Mouse (Mus musculus) stomach, embryonic 14.5 days (tissue): Measurements from ENCODE around the gene Rundc1. TPM values are rescaled to one million over a fixed set of nuclear protein-coding genes. Genes with fewer than 3 reads are reported as not detected.

Experiments used
- ATAC-seq: fragments of 200-750 bp; cut with Nextera tagmentation; 2 replicates; pipeline ENCODE4 v1.8.0; 2017; ENCODE audit warnings: low read depth, moderate TSS enrichment; ENCODE audit not compliant: insufficient number of reproducible peaks, insufficient read depth, low FRiP score
- H3K27ac ChIP-seq: fragments of 300-500 bp; sonication (generic); 2 replicates; pipeline ENCODE4 v1.5.1; 2014; ENCODE audit warnings: mild to moderate bottlenecking, low read length, moderate library complexity, mixed read lengths
- H3K27me3 ChIP-seq: fragments of 300-500 bp; sonication (generic); 2 replicates; pipeline ENCODE4 v1.6.1; 2014; ENCODE audit warnings: low read length, control low read depth, mixed read lengths; ENCODE audit not compliant: control insufficient read depth, insufficient read depth
- H3K36me3 ChIP-seq: fragments of 300-500 bp; sonication (generic); 2 replicates; pipeline ENCODE4 v1.6.1; 2014; ENCODE audit warnings: mild to moderate bottlenecking, control low read depth, low read length, moderate library complexity, mixed read lengths; ENCODE audit not compliant: control insufficient read depth, insufficient read depth
- H3K4me1 ChIP-seq: fragments of 300-500 bp; sonication (generic); 2 replicates; pipeline ENCODE4 v1.6.1; 2014; ENCODE audit warnings: low read length, control low read depth, mixed read lengths; ENCODE audit not compliant: control insufficient read depth, insufficient read depth
- H3K4me2 ChIP-seq: fragments of 300-500 bp; sonication (generic); replicated peaks from 2 replicates; pipeline ENCODE4 v1.6.1; 2014; ENCODE audit warnings: low read depth, low read length, control low read depth
- H3K4me3 ChIP-seq: fragments of 300-500 bp; sonication (generic); 2 replicates; pipeline ENCODE4 v1.5.1; 2014; ENCODE audit warnings: low read depth, low read length, control low read depth
- H3K9ac ChIP-seq: fragments of 300-500 bp; sonication (generic); replicated peaks from 2 replicates; pipeline ENCODE4 v1.6.1; 2014; ENCODE audit warnings: low read depth, mild to moderate bottlenecking, control low read depth, low read length, moderate library complexity, mixed read lengths
- H3K9me3 ChIP-seq: fragments of 300-500 bp; sonication (generic); 2 replicates; pipeline ENCODE4 v1.6.1; 2016; ENCODE audit warnings: low read depth, low read length, control low read depth; ENCODE audit not compliant: control insufficient read depth
- WGBS: fragments of 180-500 bp; shearing (Covaris S2); extraction: QIAGEN DNeasy Blood & Tissue Kit; methylation state at CpG from one replicate; pipeline ENCODE4 v1.1.7; 2014; 5-methylcytosine and 5-hydroxymethylcytosine counted together
- polyA plus RNA-seq: library from polyadenylated mRNA; unstranded; fragments of >200 nt; fragmentation: Nextera tagmentation; extraction: Ambion mirVana; gene quantifications from 2 replicates; pipeline ENCODE4 v1.2.1, GENCODE M21; 2014

Gene Rundc1
- polyA plus RNA-seq, 1 experiment from 2014 or later = 12.0 TPM

GRCm38 (mm10) chr11:101418991-101419390 is 5.9 kb upstream of the Rundc1 start:
- no peak overlapping the region for H3K4me2 ChIP-seq
- WGBS = 48% methylated on average over 6 of the region's 6 CpGs

GRCm38 (mm10) chr11:101419610-101420009 is 5.3 kb upstream of the Rundc1 start:
- no peaks in the 10 kb centered on the region for H3K27me3 ChIP-seq
- H3K4me3 ChIP-seq = no peak overlapping the region
- H3K4me2 ChIP-seq = no peak overlapping the region
- H3K9ac ChIP-seq = no peak overlapping the region
- WGBS = 28% methylated on average over 3 of the region's 3 CpGs
- no peak for ATAC-seq
- no peaks in the 10 kb centered on the region for H3K36me3 ChIP-seq
- H3K9me3 ChIP-seq = no peaks in the 10 kb centered on the region
- no peak overlapping the region for H3K27ac ChIP-seq
- peaks cover 12% of the 10 kb centered on the region; the same call in 1 of the 2 replicates for H3K4me1 ChIP-seq

More at GRCm38 (mm10) chr11:101418991-101419390, 5.9 kb upstream of the Rundc1 start:
- peaks cover 11% of the 10 kb centered on the region; the same call in 1 of the 2 replicates for H3K4me1 ChIP-seq
- ATAC-seq = no peak
- no peak overlapping the region for H3K27ac ChIP-seq
- no peak overlapping the region for H3K4me3 ChIP-seq
- H3K36me3 ChIP-seq = peaks cover under 1% of the 10 kb centered on the region; the same call in 1 of the 2 replicates
- H3K9ac ChIP-seq = no peak overlapping the region
- H3K27me3 ChIP-seq = no peaks in the 10 kb centered on the region
- H3K9me3 ChIP-seq = no peaks in the 10 kb centered on the region

GRCm38 (mm10) chr11:101420148-101420547 is 4.7 kb upstream of the Rundc1 start:
- 87% methylated on average over 5 of the region's 5 CpGs for WGBS
- ATAC-seq = no peak

GRCm38 (mm10) chr11:101424105-101424851 is 607 bp upstream of the Rundc1 start, which contains the start of gene Gm27029:
TSS of gene Gm27029 (minus strand) at chr11:101424796.
- H3K4me2 ChIP-seq = peak within 1 kb of the TSS; percentile 88

More at GRCm38 (mm10) chr11:101420148-101420547, 4.7 kb upstream of the Rundc1 start:
- H3K4me1 ChIP-seq = peaks cover 12% of the 10 kb centered on the region; the same call in 1 of the 2 replicates
- H3K27ac ChIP-seq = no peak overlapping the region
- H3K4me3 ChIP-seq = no peak overlapping the region
- H3K27me3 ChIP-seq = no peaks in the 10 kb centered on the region
- H3K4me2 ChIP-seq = no peak overlapping the region
- H3K36me3 ChIP-seq = no peaks in the 10 kb centered on the region
- no peak overlapping the region for H3K9ac ChIP-seq
- H3K9me3 ChIP-seq = no peaks in the 10 kb centered on the region

GRCm38 (mm10) chr11:101426165-101426564 is 1.3 kb downstream of the Rundc1 start:
- ATAC-seq = no peak
- Histone ChIP-seq H3K4me1 (peaks cover 19% of the 10 kb centered on the region; the same call in 1 of the 2 replicates), H3K9me3 (no peaks in the 10 kb centered on the region), H3K36me3 (peaks cover 9% of the 10 kb centered on the region), H3K27ac (no peak overlapping the region), H3K9ac (no peak overlapping the region; the same call in 1 of the 2 replicates), H3K27me3 (no peaks in the 10 kb centered on the region), H3K4me3 (peak overlapping the region; percentile 97; the same call in 1 of the 2 replicates), H3K4me2 (peak overlapping the region; percentile 86)
- 60% methylated on average over 8 of the region's 8 CpGs for WGBS

More at GRCm38 (mm10) chr11:101424105-101424851, 607 bp upstream of the Rundc1 start, which contains the start of gene Gm27029:
- WGBS = 3% methylated on average over 23 of the region's 23 CpGs
- Histone ChIP-seq H3K27ac (peak within 1 kb of the TSS; percentile 86), H3K4me1 (peaks cover 19% of the 10 kb centered on the region; the same call in 1 of the 2 replicates), H3K36me3 (no peaks in the 10 kb centered on the region; the same call in 1 of the 2 replicates), H3K9me3 (no peaks in the 10 kb centered on the region), H3K4me3 (peak within 1 kb of the TSS; percentile 97), H3K27me3 (no peaks in the 10 kb centered on the region), H3K9ac (peak within 1 kb of the TSS; percentile 60)
- ATAC-seq = peak; percentile 63

GRCm38 (mm10) chr11:101431327-101431726 is 6.4 kb downstream of the Rundc1 start:
- no peak overlapping the region for H3K4me2 ChIP-seq
- no peaks in the 10 kb centered on the region for H3K9me3 ChIP-seq
- no peak for ATAC-seq
- H3K4me3 ChIP-seq = no peak overlapping the region
- H3K27ac ChIP-seq = no peak overlapping the region
- no peaks in the 10 kb centered on the region for H3K27me3 ChIP-seq
- WGBS = 90% methylated on average over 9 of the region's 9 CpGs
- H3K36me3 ChIP-seq = peaks cover 41% of the 10 kb centered on the region
- no peak overlapping the region for H3K9ac ChIP-seq
- H3K4me1 ChIP-seq = peaks cover 8% of the 10 kb centered on the region; the same call in 1 of the 2 replicates

GRCm38 (mm10) chr11:101433396-101433795 is 8.5 kb downstream of the Rundc1 start:
- H3K27ac ChIP-seq = no peak overlapping the region
- H3K36me3 ChIP-seq = peaks cover 41% of the 10 kb centered on the region
- no peak overlapping the region for H3K4me2 ChIP-seq
- no peaks in the 10 kb centered on the region for H3K27me3 ChIP-seq
- H3K4me3 ChIP-seq = no peak overlapping the region
- no peak overlapping the region for H3K9ac ChIP-seq
- no peaks in the 10 kb centered on the region for H3K9me3 ChIP-seq
- no peaks in the 10 kb centered on the region for H3K4me1 ChIP-seq
- no peak for ATAC-seq
- WGBS = 85% methylated on average over 13 of the region's 13 CpGs

GRCm38 (mm10) chr11:101435831-101436230 is 10.9 kb downstream of the Rundc1 start:
- ATAC-seq = no peak
- H3K36me3 ChIP-seq = peaks cover 35% of the 10 kb centered on the region
- H3K4me1 ChIP-seq = no peaks in the 10 kb centered on the region
- H3K9me3 ChIP-seq = no peaks in the 10 kb centered on the region
- H3K9ac ChIP-seq = no peak overlapping the region
- no peak overlapping the region for H3K27ac ChIP-seq
- no peaks in the 10 kb centered on the region for H3K27me3 ChIP-seq
- WGBS = 82% methylated on average over 4 of the region's 4 CpGs
- H3K4me3 ChIP-seq = no peak overlapping the region
- H3K4me2 ChIP-seq = no peak overlapping the region
